Mouse (Mus musculus) kidney, postnatal 25 days (tissue): ENCODE data around the gene Gjb5.

Source experiments
- DNase-seq, 2 experiments: peaks; one replicate each; pipeline ENCODE4 v3.0.0; 2021; ENCODE audit warnings: mixed read lengths in 2 of 2

The Gjb5 gene

GRCm38 (mm10) chr4:127349560-127350300 lies 8.3 kb downstream of the Gjb5 start:
- no peak for DNase-seq

DNA sequence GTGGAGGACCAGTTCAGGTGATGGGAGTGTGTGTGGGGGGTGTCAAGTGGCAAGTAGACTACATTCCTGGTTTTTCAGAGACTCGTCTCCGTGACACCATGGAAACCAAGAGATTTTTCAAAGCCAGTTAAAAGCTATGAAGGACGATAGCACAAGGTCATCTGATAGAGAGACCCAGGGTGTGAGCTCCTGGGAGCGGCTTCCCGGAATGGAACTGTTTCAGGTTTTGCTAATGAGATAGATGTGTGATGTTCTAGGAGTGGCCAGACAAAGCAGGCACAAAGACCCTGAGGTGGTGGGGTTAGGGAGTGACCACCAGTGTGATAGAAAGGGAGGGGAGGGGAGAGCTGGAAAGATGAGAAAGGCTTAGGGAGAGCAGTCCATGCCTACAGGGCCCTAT lies 13.0 kb downstream of the Gjb5 start:
- DNase-seq = no peak

- no peak for DNase-seq
Measured at GRCm38 (mm10) chr4:127341372-127341771, 16.6 kb downstream of the Gjb5 start.

DNA sequence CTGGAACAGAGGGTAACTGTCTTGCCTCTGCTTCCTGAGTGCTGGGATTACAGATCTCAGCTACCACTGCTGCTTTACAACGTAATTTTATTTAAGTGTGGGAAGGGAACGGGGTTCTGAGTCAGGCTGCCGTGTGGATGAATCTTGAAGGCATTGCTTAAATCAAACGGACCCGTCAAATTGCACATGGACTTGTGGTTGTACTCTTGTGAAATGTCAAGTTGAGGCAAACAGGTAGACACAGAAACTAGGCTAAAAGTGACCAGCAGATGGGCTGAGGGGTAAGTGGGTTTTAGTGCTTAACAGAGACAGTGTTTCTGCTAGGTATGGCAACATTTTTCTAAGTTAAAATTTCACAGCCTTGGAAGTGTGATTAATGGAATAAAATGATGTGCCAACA lies 20.3 kb downstream of the Gjb5 start:
- no peak for DNase-seq

- DNase-seq = no peak
Measured at GRCm38 (mm10) chr4:127334870-127335504, 23.0 kb downstream of the Gjb5 start.

DNA sequence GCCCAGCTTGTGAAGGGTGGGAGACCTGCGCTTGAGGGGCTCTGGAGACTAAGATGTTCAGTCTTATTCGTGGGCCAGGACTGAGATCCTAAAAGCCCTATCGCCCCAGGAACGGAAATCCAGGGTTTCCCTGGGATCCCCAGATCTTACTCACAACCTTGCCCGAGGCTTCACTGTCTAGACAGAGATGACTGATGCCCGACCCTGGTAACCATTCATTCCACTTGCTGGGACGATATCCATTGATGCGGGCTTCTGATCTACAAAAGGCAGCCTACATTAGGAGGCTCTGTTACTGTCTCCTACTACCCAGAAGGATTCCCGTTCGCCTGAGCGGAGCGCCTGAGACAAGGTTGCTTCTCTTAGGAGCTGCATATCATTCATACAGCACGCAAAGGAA lies 26.8 kb downstream of the Gjb5 start:
- DNase-seq = no peak

DNA sequence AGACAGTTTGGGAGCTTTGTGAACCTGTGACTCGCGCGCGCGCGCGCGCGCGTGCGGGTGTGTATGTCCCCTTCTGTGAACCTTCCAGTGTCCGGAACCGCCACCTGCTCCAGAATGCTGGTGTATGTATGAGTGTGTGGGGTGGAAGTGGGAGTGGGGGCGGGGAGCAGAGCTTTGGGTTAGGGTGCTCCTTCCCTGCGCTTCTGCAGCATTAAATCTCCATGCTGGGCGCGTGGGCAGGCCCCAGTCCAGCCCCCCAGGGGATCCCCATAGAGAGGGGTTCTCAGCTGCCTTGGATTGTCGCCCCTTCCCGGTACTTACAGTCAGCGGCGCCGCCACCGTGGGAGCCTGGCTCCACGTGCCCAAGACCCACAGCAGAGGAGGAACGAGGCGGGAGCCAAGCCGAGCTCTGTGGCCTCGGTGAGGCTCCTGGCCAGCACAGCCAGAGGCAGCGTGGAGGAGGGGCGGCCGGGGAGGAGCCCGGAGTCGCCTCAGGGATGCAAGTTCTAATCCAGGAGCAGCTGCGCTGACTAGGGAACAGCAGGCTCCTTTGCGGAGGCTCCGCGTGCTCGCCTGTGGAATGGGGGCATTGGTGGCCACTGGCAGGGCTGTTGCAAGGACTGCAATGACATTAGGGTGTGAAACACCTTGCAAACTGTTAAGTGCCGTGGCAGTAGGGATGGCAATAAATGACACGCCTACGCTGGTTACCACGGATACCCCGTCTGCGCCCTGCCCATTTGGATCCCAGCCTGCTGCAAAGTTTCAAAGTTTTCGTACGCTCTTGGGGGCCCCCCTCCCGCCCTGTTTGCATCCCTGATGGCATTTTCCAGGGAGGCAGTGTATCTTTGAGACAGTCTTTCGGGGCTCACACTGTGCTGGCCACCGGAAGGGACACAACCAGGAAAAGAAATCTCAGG lies 27.5 kb downstream of the Gjb5 start, which contains the start of gene Gjb3:
TSS of gene Gjb3 (minus strand) at position 664 of the 920 bp plus-strand sequence.
- no peak for DNase-seq

DNA sequence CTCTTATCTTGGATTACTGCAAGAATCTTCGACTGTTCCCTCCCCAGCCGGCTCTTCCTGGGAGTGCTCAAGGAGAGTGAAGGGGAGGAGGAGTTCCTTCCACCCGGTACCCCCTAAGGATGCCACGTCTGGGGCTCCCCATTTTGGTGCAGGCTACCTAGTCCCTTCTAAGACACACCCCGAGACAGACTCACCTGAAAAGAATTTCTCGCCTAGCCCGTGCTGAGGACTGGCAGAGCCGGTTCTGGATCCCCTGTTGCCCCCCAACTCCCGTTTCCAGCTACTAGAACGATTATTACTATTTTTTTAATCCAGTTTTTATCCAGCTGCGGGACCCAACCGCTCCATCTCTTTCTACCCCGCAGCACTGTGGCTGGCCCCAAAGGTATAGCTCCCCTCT lies 28.2 kb downstream of the Gjb5 start:
- no peak for DNase-seq

GRCm38 (mm10) chr4:127329046-127329445 lies 28.9 kb downstream of the Gjb5 start:
- DNase-seq = no peak

DNA sequence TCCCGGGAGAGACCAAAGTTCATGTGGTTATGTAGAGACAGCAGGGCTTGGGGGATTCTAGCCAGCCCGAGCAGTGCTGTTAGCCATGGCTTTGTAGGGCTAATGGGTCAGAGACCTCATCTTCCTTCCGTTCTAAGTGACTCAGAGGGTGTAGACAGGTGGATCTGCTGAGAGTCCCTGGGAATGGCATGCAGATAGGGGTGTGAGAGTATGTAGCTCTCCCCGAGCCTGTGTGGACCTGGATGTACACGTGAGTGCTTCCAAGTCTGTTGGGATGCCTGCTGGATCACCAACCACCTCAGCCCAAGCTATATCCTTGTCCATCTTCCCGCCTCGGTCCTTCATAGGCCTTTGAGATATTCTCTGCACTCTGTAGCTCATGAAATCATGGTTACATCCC lies 29.6 kb downstream of the Gjb5 start:
- no peak for DNase-seq

DNA sequence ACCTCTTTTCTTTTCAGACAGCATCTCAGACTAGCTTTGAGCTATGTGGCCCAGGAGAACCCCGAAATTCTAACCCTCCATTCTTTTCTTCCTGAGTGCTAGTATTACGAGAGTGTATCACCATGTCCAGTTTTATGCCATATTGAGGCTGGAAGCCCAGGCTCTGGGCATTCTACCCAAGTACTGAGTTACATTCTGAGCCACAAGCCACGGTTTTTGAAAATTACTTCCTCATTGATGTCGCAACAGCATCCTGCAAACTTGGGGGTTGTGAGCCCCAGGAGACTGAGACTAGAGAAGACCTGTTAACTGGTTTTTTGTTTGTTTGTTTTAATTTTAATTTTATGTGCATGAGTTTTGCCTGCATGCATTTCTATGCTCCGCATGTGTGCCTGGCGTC lies 30.2 kb downstream of the Gjb5 start:
- no peak for DNase-seq

GRCm38 (mm10) chr4:127327258-127327657 lies 30.7 kb downstream of the Gjb5 start:
- DNase-seq = no peak

GRCm38 (mm10) chr4:127325276-127325675 lies 32.7 kb downstream of the Gjb5 start:
- peak; percentile 9 to 48 for DNase-seq

- DNase-seq = peak; percentile 65 to 85
Measured at GRCm38 (mm10) chr4:127324759-127325158, 33.2 kb downstream of the Gjb5 start.

- peak; percentile 51 to 71 for DNase-seq
Measured at GRCm38 (mm10) chr4:127324296-127324695, 33.7 kb downstream of the Gjb5 start.

DNA sequence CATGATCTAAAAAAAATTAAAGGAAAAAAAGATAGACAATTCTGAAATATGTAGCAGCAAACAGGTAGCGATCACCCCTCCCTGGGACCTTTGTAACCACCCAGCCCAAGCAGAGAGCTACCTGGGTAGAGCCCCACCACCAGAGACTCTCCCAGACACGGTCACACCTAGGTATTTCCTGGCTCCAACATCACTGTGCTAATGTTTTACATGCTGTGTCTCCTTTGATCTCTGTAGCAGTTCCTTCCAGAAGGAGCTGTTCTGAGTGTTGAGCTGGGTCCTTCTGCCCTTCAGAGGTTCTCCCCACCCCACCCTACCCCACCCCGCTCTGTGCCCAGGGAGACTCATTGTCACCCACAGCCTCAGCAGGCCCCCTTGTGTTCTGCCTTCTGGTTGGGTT lies 34.3 kb downstream of the Gjb5 start:
- DNase-seq = no peak

- DNase-seq = peak; percentile 47 to 88
Measured at GRCm38 (mm10) chr4:127319613-127320012, 38.4 kb downstream of the Gjb5 start.

- peak in 1 of 2 experiments; percentile 21 for DNase-seq
Measured at GRCm38 (mm10) chr4:127317143-127317542, 40.8 kb downstream of the Gjb5 start.

DNA sequence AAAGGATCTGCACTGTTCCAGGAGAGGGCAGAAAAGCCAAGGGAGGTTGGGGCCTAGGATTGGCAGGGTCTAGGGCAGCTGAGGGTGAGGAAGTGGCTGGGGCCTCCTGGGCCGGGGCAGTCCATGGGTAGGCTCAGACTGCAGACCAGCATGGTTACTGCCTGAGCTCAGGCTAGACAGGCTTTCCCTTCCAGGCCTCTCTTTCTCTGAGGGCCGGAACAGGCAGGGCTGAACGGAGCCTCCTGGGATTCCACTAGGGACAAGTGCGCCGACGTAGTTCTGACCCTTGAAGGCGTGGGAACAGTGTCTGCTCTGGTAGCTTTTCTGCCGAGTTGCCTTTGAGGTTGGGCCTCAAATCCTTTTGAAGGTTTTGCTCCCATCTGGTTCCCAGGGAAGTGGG lies 42.2 kb downstream of the Gjb5 start:
- no peak for DNase-seq

DNA sequence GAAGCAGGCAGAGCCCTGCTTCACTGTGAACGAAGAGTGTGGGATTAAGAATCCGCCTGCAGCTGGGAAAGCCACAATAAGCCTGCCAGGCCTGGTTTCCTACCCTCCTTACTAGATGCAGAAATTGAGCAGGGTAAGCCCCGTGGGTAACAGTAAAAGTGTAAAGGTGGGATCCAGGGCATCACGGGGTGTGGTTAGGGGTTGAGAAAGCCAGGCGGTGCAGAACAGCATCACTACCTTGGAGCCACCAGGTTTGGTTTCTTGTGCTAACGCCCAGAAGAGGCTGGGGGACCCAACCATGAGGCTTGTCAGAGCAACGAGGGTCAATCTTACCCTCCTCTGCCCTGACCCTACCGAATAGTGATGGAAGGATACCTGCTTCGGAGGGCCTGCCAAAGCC lies 43.4 kb downstream of the Gjb5 start:
- DNase-seq = no peak

GRCm38 (mm10) chr4:127313861-127314260 lies 44.1 kb downstream of the Gjb5 start, which contains the start of gene Gja4:
Gja4 (minus strand) TSS chr4:127314039.
- DNase-seq = peak; percentile 85 to 87

GRCm38 (mm10) chr4:127312349-127312748 lies 45.6 kb downstream of the Gjb5 start:
- DNase-seq = no peak

DNA sequence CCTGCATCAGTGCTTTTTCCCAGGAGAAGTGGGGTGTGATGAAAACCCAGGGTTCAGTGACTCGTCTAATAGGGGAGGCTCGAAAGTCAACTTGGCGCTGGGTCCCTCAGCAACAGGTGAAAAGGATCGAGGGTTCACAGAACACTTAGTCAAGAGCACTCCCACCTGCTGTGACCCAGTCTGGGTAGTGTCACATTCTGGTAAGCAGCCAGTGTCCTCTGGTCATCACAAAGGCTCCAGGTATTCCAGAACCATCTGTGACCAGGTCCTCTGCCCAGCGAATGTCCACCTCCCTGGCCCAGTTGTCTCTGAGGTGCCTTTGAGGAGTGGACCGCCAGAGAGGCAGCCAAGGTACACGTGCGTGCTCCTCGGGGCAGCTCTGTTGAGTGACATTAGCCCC lies 46.4 kb downstream of the Gjb5 start:
- no peak for DNase-seq
